Mouse (Mus musculus) heart, embryonic 15.5 days (tissue): Measurements from ENCODE around the gene Ppp1r15a. TPM values are rescaled to one million over a fixed set of nuclear protein-coding genes. Genes with fewer than 3 reads are reported as not detected.

ENCODE experiments used
- ATAC-seq: fragments of 200-750 bp; cut with Nextera tagmentation; replicated peaks from 2 replicates; pipeline ENCODE4 v1.8.0; 2017; ENCODE audit warnings: low read depth, moderate TSS enrichment; ENCODE audit not compliant: insufficient number of reproducible peaks, insufficient read depth, low FRiP score
- H3K27ac ChIP-seq: fragments of 300-500 bp; sonication (generic); 2 replicates; pipeline ENCODE4 v1.5.1; 2015; ENCODE audit warnings: mild to moderate bottlenecking, inconsistent platforms
- H3K27me3 ChIP-seq: fragments of 300-500 bp; sonication (generic); 2 replicates; pipeline ENCODE4 v1.6.1; 2015; ENCODE audit warnings: inconsistent platforms
- H3K36me3 ChIP-seq: fragments of 300-500 bp; sonication (generic); 2 replicates; pipeline ENCODE4 v1.6.1; 2015; ENCODE audit warnings: mild to moderate bottlenecking, inconsistent platforms
- H3K4me1 ChIP-seq: fragments of 300-500 bp; sonication (generic); replicated peaks from 2 replicates; pipeline ENCODE4 v1.6.1; 2015; ENCODE audit warnings: inconsistent platforms
- H3K4me2 ChIP-seq: fragments of 300-500 bp; sonication (generic); 2 replicates; pipeline ENCODE4 v1.6.1; 2015; ENCODE audit warnings: inconsistent platforms, mild to moderate bottlenecking, moderate library complexity
- H3K4me3 ChIP-seq: fragments of 300-500 bp; sonication (generic); 2 replicates; pipeline ENCODE4 v1.5.1; 2015; ENCODE audit warnings: mild to moderate bottlenecking, inconsistent platforms
- H3K9ac ChIP-seq: fragments of 300-500 bp; sonication (generic); 2 replicates; pipeline ENCODE4 v1.6.1; 2015; ENCODE audit warnings: mild to moderate bottlenecking, inconsistent platforms
- H3K9me3 ChIP-seq: fragments of 300-500 bp; sonication (generic); replicated peaks from 2 replicates; pipeline ENCODE4 v1.6.1; 2016; ENCODE audit warnings: inconsistent platforms
- WGBS: fragments of 180-500 bp; shearing (Covaris S2); methylation state at CpG from one replicate; pipeline ENCODE4 v1.1.7; 2015; ENCODE audit warnings: mixed read lengths; 5-methylcytosine and 5-hydroxymethylcytosine counted together
- polyA plus RNA-seq: library from polyadenylated mRNA; unstranded; fragments of >200 nt; fragmentation: Nextera tagmentation; extraction: Ambion mirVana; gene quantifications from 2 replicates; pipeline ENCODE4 v1.2.1, GENCODE M21; 2015

Ppp1r15a gene
- polyA plus RNA-seq, 1 experiment from 2014 or later = 25.3 TPM

DNA sequence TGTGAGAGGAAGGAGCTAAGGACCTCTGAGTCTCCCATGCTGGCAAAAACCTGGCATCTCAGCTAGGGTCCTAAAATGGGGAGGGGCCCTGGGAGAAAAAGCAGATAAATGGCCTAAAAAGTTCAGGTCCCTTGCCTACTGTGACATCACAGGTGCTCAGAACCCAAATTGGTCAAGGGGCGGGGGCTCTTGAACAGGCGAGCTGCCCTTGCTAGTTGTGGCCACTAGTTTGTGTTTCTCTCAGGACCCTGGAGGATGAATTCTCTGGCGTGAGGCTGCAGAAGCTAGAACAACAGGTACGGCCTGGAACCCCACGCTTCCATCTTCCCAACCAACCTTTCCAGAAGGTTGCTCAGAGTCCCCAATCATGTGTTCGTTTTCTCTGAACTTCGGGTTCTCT is 11.7 kb downstream of the Ppp1r15a start:
- Histone ChIP-seq H3K27ac (no peak overlapping the region), H3K27me3 (no peaks in the 10 kb centered on the region), H3K9ac (no peak overlapping the region), H3K4me1 (peaks cover 11% of the 10 kb centered on the region), H3K36me3 (no peaks in the 10 kb centered on the region), H3K4me2 (no peak overlapping the region), H3K9me3 (no peaks in the 10 kb centered on the region), H3K4me3 (no peak overlapping the region)
- no peak for ATAC-seq
- 80% methylated on average over 7 of the region's 7 CpGs for WGBS

DNA sequence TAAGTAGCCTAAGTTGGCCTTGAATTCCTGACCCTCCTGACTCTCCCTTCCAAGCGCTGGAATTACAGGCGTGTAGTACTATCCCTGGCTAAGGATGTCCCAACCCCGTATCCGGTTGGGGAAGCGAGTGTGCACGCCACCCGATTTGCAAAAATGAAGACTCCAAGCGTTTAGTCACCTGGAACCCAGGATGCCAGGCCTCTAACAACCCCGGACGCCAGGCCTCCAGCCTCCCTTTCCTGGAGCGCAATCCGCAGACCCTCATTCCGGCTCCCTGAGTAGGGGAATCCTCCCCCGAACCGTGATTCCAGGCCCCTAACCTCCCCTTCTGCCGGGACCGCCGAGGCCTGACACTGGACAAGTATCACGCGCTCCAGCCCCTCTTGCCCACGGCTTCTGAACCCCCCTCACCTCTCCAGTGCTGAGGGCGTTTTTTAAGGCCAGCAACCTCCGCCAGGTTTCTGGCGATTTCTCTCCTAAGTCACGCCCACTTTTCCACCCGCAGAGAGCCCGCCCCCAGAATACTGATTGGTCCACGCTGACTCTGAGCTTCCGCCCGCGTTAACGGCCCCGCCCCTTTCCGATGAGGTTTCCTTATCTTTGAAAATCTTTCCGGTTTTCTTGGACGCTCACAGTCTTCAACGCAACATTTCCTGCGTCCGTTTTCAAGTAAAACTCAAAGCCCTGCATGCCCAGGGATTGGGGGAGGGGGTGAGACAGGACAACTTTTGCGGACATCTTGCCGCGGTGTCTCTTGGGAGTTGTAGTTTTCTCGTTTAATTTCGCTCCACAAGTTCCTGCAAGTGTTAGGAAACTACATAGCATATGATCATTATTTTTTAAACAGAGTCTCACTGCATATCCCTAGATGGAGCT is 15.9 kb downstream of the Ppp1r15a start, which contains the start of gene Nucb1:
Nucb1 (minus strand) TSS at position 495 of the 876 bp plus-strand sequence.
- Histone ChIP-seq H3K4me3 (peak within 1 kb of the TSS; percentile 79), H3K4me1 (peaks cover 19% of the 10 kb centered on the region), H3K9me3 (no peaks in the 10 kb centered on the region), H3K27ac (peak within 1 kb of the TSS; percentile 90), H3K9ac (peak within 1 kb of the TSS; percentile 79), H3K4me2 (peak within 1 kb of the TSS; percentile 85), H3K36me3 (peaks cover 9% of the 10 kb centered on the region; the same call in 1 of the 2 replicates), H3K27me3 (no peaks in the 10 kb centered on the region)
- under 1% methylated on average over 44 of the region's 44 CpGs for WGBS
- peak; percentile 87 for ATAC-seq

DNA sequence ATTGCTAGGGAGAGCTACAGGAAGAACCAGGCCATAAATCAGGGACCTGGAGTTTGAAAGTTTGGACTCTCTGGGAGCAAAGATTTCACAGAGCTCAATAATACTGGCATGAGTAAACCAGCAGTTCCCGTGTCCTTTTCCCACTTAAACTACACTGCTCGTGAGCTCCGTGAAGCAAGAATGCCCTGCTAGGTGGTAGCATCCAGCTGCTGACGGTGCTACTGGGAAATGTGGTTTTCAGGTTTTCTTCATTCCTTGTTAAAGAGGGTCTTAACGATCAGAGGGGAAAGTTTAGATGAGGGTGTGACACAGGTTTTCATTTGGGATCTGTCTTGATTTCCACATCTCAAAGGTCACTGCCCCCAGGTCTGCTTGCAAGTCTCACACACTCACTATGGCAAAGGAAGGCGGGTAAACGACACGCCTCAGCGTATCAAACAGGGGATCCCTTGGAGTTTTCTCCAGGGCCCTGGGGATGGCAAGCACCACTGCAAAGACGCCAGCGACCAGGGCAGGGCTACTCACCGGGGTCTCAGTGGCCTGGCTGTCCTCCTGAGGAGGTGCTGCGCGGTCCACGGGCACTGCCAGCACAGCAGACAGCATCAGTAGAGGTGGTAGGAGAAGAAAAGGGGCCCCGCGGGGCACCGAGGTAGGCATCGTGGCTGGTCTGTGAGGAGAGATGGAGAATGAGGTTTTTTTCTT is 16.7 kb downstream of the Ppp1r15a start:
- peaks cover 19% of the 10 kb centered on the region for H3K4me1 ChIP-seq
- peak overlapping the region; percentile 79 for H3K9ac ChIP-seq
- H3K9me3 ChIP-seq = no peaks in the 10 kb centered on the region
- no peak; the same call in 1 of the 2 replicates for ATAC-seq
- 30% methylated on average over 19 of the region's 19 CpGs for WGBS
- no peaks in the 10 kb centered on the region for H3K27me3 ChIP-seq
- H3K4me2 ChIP-seq = peak overlapping the region; percentile 85
- peak overlapping the region; percentile 90 for H3K27ac ChIP-seq
- H3K36me3 ChIP-seq = peaks cover 9% of the 10 kb centered on the region; the same call in 1 of the 2 replicates
- H3K4me3 ChIP-seq = peak overlapping the region; percentile 79

- Histone ChIP-seq H3K27ac (no peak overlapping the region), H3K4me1 (peaks cover 19% of the 10 kb centered on the region), H3K4me2 (peak overlapping the region; percentile 85; the same call in 1 of the 2 replicates), H3K36me3 (peaks cover 9% of the 10 kb centered on the region; the same call in 1 of the 2 replicates), H3K9ac (no peak overlapping the region), H3K27me3 (no peaks in the 10 kb centered on the region), H3K4me3 (peak overlapping the region; percentile 79; the same call in 1 of the 2 replicates), H3K9me3 (no peaks in the 10 kb centered on the region)
- WGBS = 79% methylated on average over 6 of the region's 6 CpGs
- no peak for ATAC-seq
Measured at GRCm38 (mm10) chr7:45508561-45508960, 17.5 kb downstream of the Ppp1r15a start.

DNA sequence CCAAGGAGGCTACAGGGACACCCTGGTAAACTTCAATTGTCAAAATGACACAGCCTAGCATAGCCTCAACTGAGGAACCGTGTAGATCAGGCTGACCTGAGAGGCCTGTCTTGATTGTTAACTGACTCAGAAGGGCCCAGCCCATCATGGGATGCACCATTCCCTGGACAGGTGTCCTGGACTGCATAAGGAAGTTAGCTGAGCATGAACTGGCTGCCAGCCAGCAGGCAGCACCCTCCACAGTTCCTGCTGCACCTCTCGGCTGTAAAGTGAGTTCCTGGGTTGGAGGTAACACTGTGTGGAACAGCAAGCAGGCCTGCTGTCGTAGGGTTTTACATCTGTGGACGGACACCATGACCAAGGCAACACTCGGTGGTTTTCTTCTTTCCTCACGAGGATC is 18.5 kb downstream of the Ppp1r15a start:
- Histone ChIP-seq H3K27me3 (no peaks in the 10 kb centered on the region), H3K4me1 (peaks cover 19% of the 10 kb centered on the region), H3K27ac (no peak overlapping the region), H3K4me3 (no peak overlapping the region), H3K4me2 (no peak overlapping the region), H3K36me3 (peaks cover 11% of the 10 kb centered on the region), H3K9me3 (no peaks in the 10 kb centered on the region), H3K9ac (no peak overlapping the region)
- ATAC-seq = no peak
- WGBS = 79% methylated on average over 6 of the region's 6 CpGs

DNA sequence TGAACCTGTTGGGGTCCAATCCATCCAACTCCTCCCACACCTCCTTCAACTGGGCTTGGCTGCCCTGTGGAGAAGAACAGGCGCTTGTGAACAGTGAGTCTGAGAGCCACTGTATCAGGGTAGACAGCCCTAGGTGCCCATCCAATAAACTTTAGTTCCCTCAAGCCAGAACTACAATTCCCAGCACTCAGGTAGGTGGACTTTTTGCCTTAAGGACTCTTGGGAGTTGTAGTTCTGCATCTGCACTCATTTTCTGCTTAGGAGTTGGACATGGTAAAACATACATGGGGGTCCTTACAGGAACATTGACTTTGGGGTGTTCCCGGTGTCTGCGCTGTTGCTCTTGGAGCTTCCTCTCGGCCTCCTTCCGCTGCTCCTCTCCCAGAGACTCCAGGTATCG is 27.6 kb downstream of the Ppp1r15a start:
- no peak overlapping the region for H3K4me3 ChIP-seq
- no peaks in the 10 kb centered on the region for H3K27me3 ChIP-seq
- no peak overlapping the region for H3K9ac ChIP-seq
- H3K36me3 ChIP-seq = peaks cover 63% of the 10 kb centered on the region
- no peak for ATAC-seq
- H3K27ac ChIP-seq = no peak overlapping the region
- no peaks in the 10 kb centered on the region for H3K4me1 ChIP-seq
- 95% methylated on average over 6 of the region's 6 CpGs for WGBS
- no peaks in the 10 kb centered on the region for H3K9me3 ChIP-seq
- H3K4me2 ChIP-seq = no peak overlapping the region

DNA sequence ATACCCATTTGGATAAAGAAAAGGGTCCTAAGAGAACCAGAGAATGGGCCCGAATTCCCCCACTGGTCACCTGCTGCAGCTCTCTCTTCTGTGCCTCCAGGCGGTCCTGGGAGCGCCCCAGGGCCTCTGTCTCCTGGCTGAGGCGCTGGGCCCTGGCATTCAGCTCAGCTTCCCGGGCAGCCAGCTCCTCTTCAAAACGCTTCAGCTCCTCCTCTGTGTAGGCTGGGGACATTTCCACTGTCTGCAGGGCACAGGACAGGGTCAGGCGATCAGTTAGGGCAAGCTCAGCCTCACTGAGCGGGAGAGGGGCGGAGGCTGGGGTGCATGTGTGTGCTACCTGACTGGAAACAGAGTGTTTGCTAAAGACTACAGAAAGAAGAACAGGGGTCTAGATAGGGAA is 31.5 kb downstream of the Ppp1r15a start:
- no peaks in the 10 kb centered on the region for H3K9me3 ChIP-seq
- H3K27ac ChIP-seq = no peak overlapping the region
- H3K27me3 ChIP-seq = no peaks in the 10 kb centered on the region
- 0 out of 2 replicates have a peak, but pooled peaks cover 4% of the 10 kb centered on the region for H3K4me1 ChIP-seq
- no peak for ATAC-seq
- peaks cover 55% of the 10 kb centered on the region for H3K36me3 ChIP-seq
- H3K4me3 ChIP-seq = no peak overlapping the region
- 88% methylated on average over 9 of the region's 9 CpGs for WGBS
- no peak overlapping the region for H3K4me2 ChIP-seq
- no peak overlapping the region for H3K9ac ChIP-seq

GRCm38 (mm10) chr7:45492951-45493350 is 33.1 kb downstream of the Ppp1r15a start:
- H3K9ac ChIP-seq = no peak overlapping the region
- H3K4me2 ChIP-seq = no peak overlapping the region
- no peaks in the 10 kb centered on the region for H3K9me3 ChIP-seq
- peaks cover 42% of the 10 kb centered on the region for H3K36me3 ChIP-seq
- H3K27ac ChIP-seq = no peak overlapping the region
- H3K27me3 ChIP-seq = no peaks in the 10 kb centered on the region
- peaks cover 14% of the 10 kb centered on the region for H3K4me1 ChIP-seq
- H3K4me3 ChIP-seq = no peak overlapping the region
- ATAC-seq = no peak
- 83% methylated on average over 5 of the region's 5 CpGs for WGBS

DNA sequence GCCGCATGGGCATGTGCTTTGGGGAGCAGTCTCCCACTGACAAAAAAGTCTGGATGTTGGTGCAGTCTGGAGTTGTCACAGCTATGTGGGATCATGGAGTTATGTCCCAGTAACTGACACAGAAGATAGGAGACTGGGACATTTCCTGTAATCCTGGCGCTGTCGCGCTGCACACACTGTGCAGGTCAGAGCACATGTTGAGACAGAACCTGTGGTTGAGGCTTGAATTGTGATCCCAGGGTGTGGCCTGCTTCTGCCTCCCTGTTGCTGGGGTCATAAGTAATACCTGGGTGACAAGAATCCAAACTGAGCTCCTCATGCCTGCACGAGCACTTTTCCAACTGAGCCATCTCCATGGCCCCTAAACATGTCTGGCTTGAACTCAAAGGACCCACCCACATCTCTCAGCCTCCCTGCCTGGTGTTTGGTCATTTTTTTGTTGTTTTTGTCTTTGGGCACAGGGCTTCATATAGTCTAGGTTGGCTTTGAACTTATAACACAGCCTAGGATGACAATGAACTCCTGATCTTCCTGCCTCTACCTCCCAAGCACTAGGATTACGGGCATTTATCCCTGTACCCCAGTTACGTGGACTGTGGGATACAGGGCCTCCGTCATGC is 33.7 kb downstream of the Ppp1r15a start:
- H3K36me3 ChIP-seq = peaks cover 36% of the 10 kb centered on the region
- no peaks in the 10 kb centered on the region for H3K27me3 ChIP-seq
- H3K4me3 ChIP-seq = no peak overlapping the region
- WGBS = 94% methylated on average over 8 of the region's 8 CpGs
- no peaks in the 10 kb centered on the region for H3K9me3 ChIP-seq
- peaks cover 14% of the 10 kb centered on the region for H3K4me1 ChIP-seq
- H3K9ac ChIP-seq = no peak overlapping the region
- no peak overlapping the region for H3K4me2 ChIP-seq
- no peak for ATAC-seq
- H3K27ac ChIP-seq = no peak overlapping the region

DNA sequence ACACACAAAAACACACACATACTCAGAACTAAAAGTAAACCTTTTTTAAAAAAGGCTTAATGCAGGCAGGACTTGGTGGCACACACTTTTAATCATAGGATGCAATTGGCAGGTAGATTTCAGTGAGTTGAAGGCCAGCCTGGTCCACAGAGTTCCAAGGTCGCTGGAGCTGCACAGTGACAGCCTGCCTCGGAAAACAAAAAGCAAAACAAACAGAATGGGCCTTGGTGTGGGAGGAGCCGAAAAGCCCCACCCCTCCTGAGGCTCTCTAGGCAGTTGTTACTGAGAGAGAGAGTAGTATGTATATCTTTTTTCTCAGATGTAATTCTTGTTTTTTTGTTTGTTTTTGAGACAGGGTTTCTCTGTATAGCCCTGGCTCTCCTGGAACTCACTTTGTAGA is 34.8 kb downstream of the Ppp1r15a start:
- H3K27me3 ChIP-seq = no peaks in the 10 kb centered on the region
- no peak overlapping the region for H3K27ac ChIP-seq
- H3K9me3 ChIP-seq = no peaks in the 10 kb centered on the region
- peaks cover 30% of the 10 kb centered on the region for H3K36me3 ChIP-seq
- ATAC-seq = no peak
- no peak overlapping the region for H3K4me3 ChIP-seq
- 26% methylated on average over 3 of the region's 3 CpGs for WGBS
- H3K4me1 ChIP-seq = peaks cover 14% of the 10 kb centered on the region
- no peak overlapping the region for H3K9ac ChIP-seq
- H3K4me2 ChIP-seq = peak overlapping the region; percentile 7; the same call in 1 of the 2 replicates

DNA sequence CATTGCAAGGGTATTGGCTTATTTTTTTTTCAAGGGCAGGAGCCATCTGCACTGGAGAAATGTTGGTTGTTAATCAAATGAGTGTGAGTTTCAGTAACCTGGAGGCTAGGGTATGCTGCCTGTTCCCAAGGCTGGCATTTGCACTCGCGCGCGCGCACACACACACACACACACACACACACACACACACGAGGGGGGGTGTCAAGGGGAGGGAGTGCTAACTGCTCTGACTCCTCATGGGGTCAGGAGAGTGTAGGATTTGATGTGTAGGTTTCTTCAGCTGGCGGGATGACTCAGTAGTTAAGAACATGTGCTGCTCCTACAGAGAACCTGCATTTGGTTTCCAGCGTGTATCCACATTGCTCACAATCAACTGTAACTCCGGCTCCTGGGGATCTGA is 35.2 kb downstream of the Ppp1r15a start:
- Histone ChIP-seq H3K36me3 (peaks cover 30% of the 10 kb centered on the region), H3K27me3 (no peaks in the 10 kb centered on the region), H3K9ac (no peak overlapping the region), H3K4me3 (no peak overlapping the region), H3K4me1 (peaks cover 14% of the 10 kb centered on the region), H3K4me2 (peak overlapping the region; percentile 7; the same call in 1 of the 2 replicates), H3K9me3 (no peaks in the 10 kb centered on the region), H3K27ac (no peak overlapping the region)
- ATAC-seq = no peak
- 48% methylated on average over 9 of the region's 9 CpGs for WGBS
